Mouse (Mus musculus): ENCODE data around the gene Ano8.
"Not testable (repeated sequence)": the region's sequence is repeated elsewhere in the genome, so short reads cannot be mapped to it uniquely, and the experiment has no call there.

Gene Ano8

GRCm38 (mm10) chr8:71452669-71453068 is 33.1 kb downstream of the Ano8 start:
- in situ Hi-C loops (cut with MboI, MseI), result no loop called here

GRCm38 (mm10) chr8:71451777-71452176 is 34.0 kb downstream of the Ano8 start:
- in situ Hi-C loops (cut with MboI, MseI), result no loop called here

GRCm38 (mm10) chr8:71451337-71451736 is 34.4 kb downstream of the Ano8 start:
- in situ Hi-C loops (cut with MboI, MseI), result no loop called here

- in situ Hi-C loops (cut with MboI, MseI), result loop anchor here (5.0 kb wide), 1 partner anchor 77 kb away; no protein-coding TSS in a partner anchor
Measured at GRCm38 (mm10) chr8:71445096-71445495, 40.7 kb downstream of the Ano8 start.

- in situ Hi-C loops (cut with MboI, MseI), result no loop called here
Measured at GRCm38 (mm10) chr8:71441404-71441803, 44.4 kb downstream of the Ano8 start.

- in situ Hi-C loops (cut with MboI, MseI), result no loop called here
Measured at GRCm38 (mm10) chr8:71437041-71437440, 48.7 kb downstream of the Ano8 start.

- in situ Hi-C loops (cut with MboI, MseI), result not testable (repeated sequence)
Measured at GRCm38 (mm10) chr8:71432935-71433334, 52.8 kb downstream of the Ano8 start.
